ENCODE assay signal across 8 mouse cellular contexts in the genomic region with DNA sequence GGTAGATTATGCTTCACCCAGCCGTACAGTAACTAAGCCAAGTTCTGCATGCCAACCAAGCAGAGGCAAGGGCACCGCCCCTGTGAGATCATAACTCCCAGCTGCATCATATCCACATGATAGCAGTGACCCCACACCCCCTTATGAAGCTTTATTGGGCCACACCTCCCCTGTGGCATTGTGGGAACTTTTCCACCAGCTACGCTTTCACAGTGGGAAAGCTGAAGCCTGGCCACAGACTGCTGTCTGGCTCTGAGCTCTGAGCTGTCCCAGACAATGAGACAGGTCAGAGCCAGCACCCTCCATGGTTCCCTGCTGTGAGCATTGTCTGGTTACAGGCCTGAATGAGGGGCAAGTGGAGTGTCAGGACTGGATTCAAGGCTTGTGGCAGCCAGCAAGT. TPM values are rescaled to one million over a fixed set of nuclear protein-coding genes. Genes with fewer than 3 reads are reported as not detected.
DNase-seq lines count a peak whose midpoint lies in the region; ATAC-seq and TF ChIP-seq lines count a peak whose summit lies in the region.

Mrgbp (plus strand) TSS at position 303 of the 400 bp plus-strand sequence.

- H3K27me3 ChIP-seq in cerebellum, adult 2 months (ENCODE audit: control insufficient read depth, insufficient read depth, low read length): no peaks in the 10 kb centered on the region
- peaks cover 12% of the 10 kb centered on the region; the same call in 1 of the 2 replicates for H3K27me3 ChIP-seq in G1E (ENCODE audit: insufficient read depth, low read length)
- peaks cover 22% of the 10 kb centered on the region; the same call in 1 of the 2 replicates for H3K27me3 ChIP-seq in hindbrain, embryonic 10.5 days (ENCODE audit: insufficient read depth, poor library complexity, severe bottlenecking)
- no peaks in the 10 kb centered on the region for H3K27me3 ChIP-seq in liver, embryonic 13.5 days
- H3K27me3 ChIP-seq in neural tube, embryonic 13.5 days: peaks cover 6% of the 10 kb centered on the region; the same call in 1 of the 2 replicates

- H3K9me3 ChIP-seq in G1E (replicated peaks): no peaks in the 10 kb centered on the region
- H3K9me3 ChIP-seq in hindbrain, embryonic 10.5 days: no peaks in the 10 kb centered on the region
- no peaks in the 10 kb centered on the region for H3K9me3 ChIP-seq in liver, embryonic 13.5 days (replicated peaks)
- no peaks in the 10 kb centered on the region for H3K9me3 ChIP-seq in neural tube, embryonic 13.5 days

- DNase-seq in cerebellum, adult 2 months: peak in 1 of 2 experiments; percentile 9
- no peak for DNase-seq in cerebellum, adult 11-12 months
- no peak for DNase-seq in G1E (ENCODE audit: low spot score)
- no peak for DNase-seq in hindbrain, embryonic 10.5 days (ENCODE audit: low spot score)
- no peak for DNase-seq in liver, embryonic 13.5 days
- no peak for DNase-seq in natural killer cell, adult 2 months (ENCODE audit: low spot score in 2 of 2)

- TF ChIP-seq POLR2A in cerebellum, adult 2 months (IDR thresholded peaks at IDR 0.05; ENCODE audit: borderline replicate concordance, insufficient read depth, low read length): no peak

- no peak for ATAC-seq in G1E (ENCODE audit: extremely low read depth, insufficient number of reproducible peaks, low FRiP score, poor library complexity, severe bottlenecking)
- no peak for ATAC-seq in erythroid progenitor cell, adult 5-6 weeks (replicated peaks; ENCODE audit: low FRiP score, poor library complexity, severe bottlenecking)
- no peak for ATAC-seq in liver, embryonic 13.5 days (ENCODE audit: low read depth)
- no peak for ATAC-seq in neural tube, embryonic 13.5 days (ENCODE audit: low read depth)

- H3K36me3 ChIP-seq in G1E (replicated peaks): peaks cover 28% of the 10 kb centered on the region
- H3K36me3 ChIP-seq in hindbrain, embryonic 10.5 days: peaks cover 18% of the 10 kb centered on the region
- peaks cover 15% of the 10 kb centered on the region for H3K36me3 ChIP-seq in liver, embryonic 13.5 days
- peaks cover 19% of the 10 kb centered on the region for H3K36me3 ChIP-seq in neural tube, embryonic 13.5 days

- no peak within 1 kb of the TSS for H3K9ac ChIP-seq in liver, embryonic 13.5 days
- H3K9ac ChIP-seq in neural tube, embryonic 13.5 days: no peak within 1 kb of the TSS; the same call in 1 of the 2 replicates

- H3K4me3 ChIP-seq in cerebellum, adult 2 months (replicated peaks; ENCODE audit: insufficient read depth, low read depth, low read length): no peak within 1 kb of the TSS
- H3K4me3 ChIP-seq in G1E (ENCODE audit: low read depth, low read length): no peak within 1 kb of the TSS
- H3K4me3 ChIP-seq in hindbrain, embryonic 10.5 days: no peak within 1 kb of the TSS
- peak within 1 kb of the TSS; percentile 86; the same call in 1 of the 2 replicates for H3K4me3 ChIP-seq in liver, embryonic 13.5 days (replicated peaks)
- no peak within 1 kb of the TSS for H3K4me3 ChIP-seq in neural tube, embryonic 13.5 days

- no peak for TF ChIP-seq CTCF in cerebellum, adult 2 months (IDR thresholded peaks at IDR 0.05; ENCODE audit: borderline replicate concordance, insufficient read depth, low read depth, low read length)
- TF ChIP-seq CTCF in G1E (IDR thresholded peaks at IDR 0.05; ENCODE audit: low read depth, low read length): no peak

- no peak within 1 kb of the TSS for H3K27ac ChIP-seq in cerebellum, adult 2 months (ENCODE audit: insufficient read depth, low read length)
- H3K27ac ChIP-seq in hindbrain, embryonic 10.5 days: no peak within 1 kb of the TSS
- no peak within 1 kb of the TSS for H3K27ac ChIP-seq in liver, embryonic 13.5 days
- no peak within 1 kb of the TSS for H3K27ac ChIP-seq in neural tube, embryonic 13.5 days (replicated peaks)

- peaks cover 9% of the 10 kb centered on the region for H3K4me1 ChIP-seq in cerebellum, adult 2 months (ENCODE audit: control insufficient read depth, insufficient read depth, low read length)
- peaks cover 38% of the 10 kb centered on the region for H3K4me1 ChIP-seq in G1E (ENCODE audit: insufficient read depth, low read depth, low read length)
- peaks cover 47% of the 10 kb centered on the region for H3K4me1 ChIP-seq in hindbrain, embryonic 10.5 days (replicated peaks)
- H3K4me1 ChIP-seq in liver, embryonic 13.5 days (replicated peaks): peaks cover 23% of the 10 kb centered on the region
- peaks cover 29% of the 10 kb centered on the region for H3K4me1 ChIP-seq in neural tube, embryonic 13.5 days (replicated peaks)

- 35% methylated on average over 3 of the region's 3 CpGs for WGBS in cerebellum, adult 2 months
- 82% methylated on average over 3 of the region's 3 CpGs for WGBS in hindbrain, embryonic 10.5 days
- 68% methylated on average over 3 of the region's 3 CpGs for WGBS in liver, embryonic 13.5 days (ENCODE audit: insufficient replicate concordance)
- WGBS in neural tube, embryonic 13.5 days: 77% methylated on average over 3 of the region's 3 CpGs

- H3K4me2 ChIP-seq in liver, embryonic 13.5 days: peak within 1 kb of the TSS; percentile 93; the same call in 1 of the 2 replicates
- no peak within 1 kb of the TSS for H3K4me2 ChIP-seq in neural tube, embryonic 13.5 days

RNA-seq across cellular contexts. Expression of gene Mrgbp, which starts in this region (rescaled TPM):
- 32.2 and 34.6 TPM in 2 replicates for polyA plus RNA-seq in cerebellum, adult 2 months (2012; rRNA removed)
- total RNA-seq in G1E (2014; fragmentation: Nextera tagmentation) (18.4 and 18.6 TPM in 2 replicates), G1E (2017) (35.5 and 38.3 TPM in 2 replicates)
- 16.9 and 19.5 TPM in 2 replicates for polyA plus RNA-seq in G1E (2012)
- total RNA-seq in erythroid progenitor cell, adult 5-6 weeks (2015; ENCODE audit: low replicate concordance): 13.4 and 16.9 TPM in 2 replicates
- total RNA-seq in erythroid progenitor cell, adult 5-6 weeks (2017; ENCODE audit: low replicate concordance): 12.1 and 14.3 TPM in 2 replicates
- polyA plus RNA-seq in hindbrain, embryonic 10.5 days (2016; fragmentation: Nextera tagmentation; extraction: Ambion mirVana): 39.2 and 39.3 TPM in 2 replicates
- 10.9 and 12.5 TPM in 2 replicates for polyA plus RNA-seq in liver, embryonic 13.5 days (2015; fragmentation: Nextera tagmentation; extraction: Ambion mirVana)
- 40.1 and 43.8 TPM in 2 replicates for polyA plus RNA-seq in neural tube, embryonic 13.5 days (2015; fragmentation: Nextera tagmentation; extraction: Ambion mirVana)
